Mouse (Mus musculus) hindbrain, embryonic 16.5 days (tissue): Measurements from ENCODE around the gene Herpud2. TPM values are rescaled to one million over a fixed set of nuclear protein-coding genes. Genes with fewer than 3 reads are reported as not detected.

Source experiments
- ATAC-seq: fragments of 200-750 bp; cut with Nextera tagmentation; 2 replicates; pipeline ENCODE4 v1.8.0; 2017; ENCODE audit warnings: moderate TSS enrichment, moderate library complexity
- H3K27ac ChIP-seq: fragments of 300-500 bp; sonication (generic); 2 replicates; pipeline ENCODE4 v1.5.1; 2014; ENCODE audit warnings: low read depth, mild to moderate bottlenecking, control low read depth, low read length, moderate library complexity
- H3K27me3 ChIP-seq: fragments of 300-500 bp; sonication (generic); replicated peaks from 2 replicates; pipeline ENCODE4 v1.6.1; 2014; ENCODE audit warnings: low read length; ENCODE audit not compliant: control insufficient read depth, insufficient read depth
- H3K36me3 ChIP-seq: fragments of 300-500 bp; sonication (generic); 2 replicates; pipeline ENCODE4 v1.6.1; 2014; ENCODE audit warnings: mild to moderate bottlenecking, low read length, moderate library complexity, mixed read lengths; ENCODE audit not compliant: control insufficient read depth, insufficient read depth
- H3K4me1 ChIP-seq: fragments of 300-500 bp; sonication (generic); 2 replicates; pipeline ENCODE4 v1.6.1; 2014; ENCODE audit warnings: low read depth, low read length; ENCODE audit not compliant: control insufficient read depth, insufficient read depth
- H3K4me2 ChIP-seq: fragments of 300-500 bp; sonication (generic); 2 replicates; pipeline ENCODE4 v1.6.1; 2014; ENCODE audit warnings: mild to moderate bottlenecking, low read length, control low read depth, moderate library complexity
- H3K4me3 ChIP-seq: fragments of 300-500 bp; sonication (generic); 2 replicates; pipeline ENCODE4 v1.5.1; 2014; ENCODE audit warnings: mild to moderate bottlenecking, low read length, control low read depth, moderate library complexity
- H3K9ac ChIP-seq: fragments of 300-500 bp; sonication (generic); 2 replicates; pipeline ENCODE4 v1.6.1; 2014; ENCODE audit warnings: low read depth, mild to moderate bottlenecking, control low read depth, low read length, moderate library complexity
- H3K9me3 ChIP-seq: fragments of 300-500 bp; sonication (generic); 2 replicates; pipeline ENCODE4 v1.6.1; 2014; ENCODE audit warnings: mild to moderate bottlenecking, low read length, moderate library complexity; ENCODE audit not compliant: control insufficient read depth
- WGBS: fragments of 180-500 bp; shearing (Covaris S2); extraction: QIAGEN DNeasy Blood & Tissue Kit; methylation state at CpG from one replicate; pipeline ENCODE4 v1.1.7; 2014; 5-methylcytosine and 5-hydroxymethylcytosine counted together
- polyA plus RNA-seq: library from polyadenylated mRNA; unstranded; fragments of >200 nt; fragmentation: Nextera tagmentation; extraction: Ambion mirVana; gene quantifications from 2 replicates; pipeline ENCODE4 v1.2.1, GENCODE M21; 2015

Gene Herpud2
- polyA plus RNA-seq, result 30.2 and 32.3 TPM in 2 replicates

DNA sequence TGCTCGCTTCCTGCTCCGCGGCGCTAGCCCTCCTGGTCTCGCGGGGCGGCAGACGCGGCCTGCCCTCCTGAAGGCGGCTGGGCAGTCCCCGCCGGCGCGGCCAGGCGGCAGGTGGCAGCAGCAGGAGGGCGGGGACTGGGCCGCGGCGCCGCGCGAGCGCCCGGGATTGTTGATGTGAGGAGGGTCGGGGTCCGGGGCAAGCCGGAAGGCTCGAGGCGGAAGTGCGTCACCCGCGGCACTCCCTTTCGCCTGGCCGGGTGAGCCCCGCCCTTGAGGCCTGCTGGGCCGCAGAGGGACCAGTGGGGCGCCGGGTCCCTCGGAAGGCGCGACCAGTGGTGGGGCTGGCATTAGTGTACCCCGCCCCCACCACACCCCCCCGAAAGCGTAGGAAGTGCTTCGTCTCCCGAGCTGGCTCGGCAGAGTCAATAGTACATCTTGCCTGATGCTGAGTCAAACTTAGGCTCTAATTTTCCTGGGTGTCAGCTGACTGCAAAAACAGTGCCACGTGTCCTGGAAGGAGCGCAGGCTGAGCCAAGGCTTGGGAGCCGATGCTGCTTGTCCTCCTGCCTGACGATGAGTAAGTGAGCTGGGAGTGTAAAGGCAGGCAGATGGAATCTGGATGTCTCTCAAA, at the start of gene Herpud2:
Gene Herpud2, minus strand, starts transcription at position 210 of the 631 bp plus-strand sequence.
- H3K27ac ChIP-seq, result peak within 1 kb of the TSS; percentile 94
- no peaks in the 10 kb centered on the region for H3K36me3 ChIP-seq
- no peaks in the 10 kb centered on the region for H3K9me3 ChIP-seq
- H3K4me3 ChIP-seq, result peak within 1 kb of the TSS; percentile 70
- peaks cover 24% of the 10 kb centered on the region for H3K4me1 ChIP-seq
- ATAC-seq, result peak; percentile 99
- WGBS, result 1% methylated on average over 49 of the region's 51 CpGs
- peak within 1 kb of the TSS; percentile 82 for H3K4me2 ChIP-seq
- no peaks in the 10 kb centered on the region for H3K27me3 ChIP-seq
- H3K9ac ChIP-seq, result peak within 1 kb of the TSS; percentile 96

DNA sequence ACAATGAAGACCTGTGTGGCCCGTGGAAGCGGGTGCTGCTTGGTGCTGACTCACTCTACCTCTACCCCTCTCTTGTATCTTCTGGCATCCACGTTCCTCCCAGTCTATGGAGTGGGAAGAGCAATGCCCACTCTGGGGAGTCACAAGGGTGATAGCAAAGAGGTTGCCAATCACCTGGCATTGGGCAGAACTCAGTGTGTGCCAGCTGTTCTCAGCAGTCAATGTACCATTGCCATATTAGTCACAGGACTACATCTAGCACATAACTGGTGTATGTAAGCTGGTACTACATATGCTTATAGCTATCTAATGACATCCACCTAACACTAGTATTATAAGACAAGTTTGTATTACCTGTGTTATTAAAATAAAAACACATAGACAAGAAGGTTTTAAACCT, 49.4 kb upstream of the Herpud2 start:
- WGBS, result 85% methylated on average over 3 of the region's 3 CpGs
- no peak overlapping the region for H3K27ac ChIP-seq
- no peaks in the 10 kb centered on the region for H3K9me3 ChIP-seq
- no peaks in the 10 kb centered on the region for H3K4me1 ChIP-seq
- no peaks in the 10 kb centered on the region for H3K27me3 ChIP-seq
- H3K9ac ChIP-seq, result no peak overlapping the region
- no peaks in the 10 kb centered on the region for H3K36me3 ChIP-seq
- ATAC-seq, result no peak
- no peak overlapping the region for H3K4me3 ChIP-seq
- no peak overlapping the region for H3K4me2 ChIP-seq

DNA sequence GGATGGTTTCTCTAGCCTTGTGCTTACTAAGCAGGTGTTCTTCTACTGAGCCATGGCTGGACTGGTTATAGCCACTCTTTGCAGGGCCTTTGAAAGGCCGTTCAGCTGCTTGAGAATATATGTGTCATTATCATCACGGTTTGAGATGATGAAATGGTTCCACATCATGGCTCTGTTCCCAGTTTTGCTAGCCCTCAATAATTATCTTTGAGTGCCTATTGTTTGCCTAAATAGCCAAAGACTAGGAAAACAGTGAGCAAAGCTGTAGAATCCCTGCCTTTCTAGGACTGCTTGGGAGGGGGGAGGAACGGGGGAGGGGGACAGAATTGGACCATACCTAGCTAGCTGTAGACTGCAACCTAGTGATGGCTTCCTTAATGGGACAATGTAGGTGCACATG, 48.5 kb upstream of the Herpud2 start:
- no peaks in the 10 kb centered on the region for H3K4me1 ChIP-seq
- 81% methylated on average over 3 of the region's 3 CpGs for WGBS
- no peak overlapping the region for H3K4me2 ChIP-seq
- no peak overlapping the region for H3K27ac ChIP-seq
- no peaks in the 10 kb centered on the region for H3K36me3 ChIP-seq
- no peak overlapping the region for H3K4me3 ChIP-seq
- H3K27me3 ChIP-seq, result no peaks in the 10 kb centered on the region
- no peak for ATAC-seq
- H3K9ac ChIP-seq, result no peak overlapping the region
- H3K9me3 ChIP-seq, result no peaks in the 10 kb centered on the region

DNA sequence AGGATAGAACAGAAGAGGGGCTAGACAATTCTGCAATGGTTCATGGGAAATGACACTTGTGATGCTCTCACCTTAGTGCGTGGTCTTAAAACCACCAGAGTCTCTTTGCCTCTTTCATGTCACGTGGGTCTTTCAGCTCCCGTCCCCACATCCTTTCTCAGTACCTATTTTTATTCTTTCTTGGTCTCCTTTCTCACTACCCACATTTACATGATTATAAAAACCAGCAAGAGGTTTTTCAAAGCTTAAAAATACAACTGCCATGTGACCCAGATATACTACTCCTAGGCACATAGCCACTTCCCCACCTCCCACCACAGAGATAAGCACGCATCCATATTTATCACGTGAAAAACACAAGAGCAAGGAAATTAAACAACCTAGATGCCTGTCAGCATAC, 45.1 kb upstream of the Herpud2 start:
- Histone ChIP-seq H3K4me2 (no peak overlapping the region), H3K36me3 (no peaks in the 10 kb centered on the region), H3K27ac (no peak overlapping the region), H3K9me3 (no peaks in the 10 kb centered on the region), H3K9ac (no peak overlapping the region), H3K27me3 (no peaks in the 10 kb centered on the region), H3K4me1 (no peaks in the 10 kb centered on the region), H3K4me3 (no peak overlapping the region)
- no peak for ATAC-seq
- 89% methylated on average over 5 of the region's 5 CpGs for WGBS

DNA sequence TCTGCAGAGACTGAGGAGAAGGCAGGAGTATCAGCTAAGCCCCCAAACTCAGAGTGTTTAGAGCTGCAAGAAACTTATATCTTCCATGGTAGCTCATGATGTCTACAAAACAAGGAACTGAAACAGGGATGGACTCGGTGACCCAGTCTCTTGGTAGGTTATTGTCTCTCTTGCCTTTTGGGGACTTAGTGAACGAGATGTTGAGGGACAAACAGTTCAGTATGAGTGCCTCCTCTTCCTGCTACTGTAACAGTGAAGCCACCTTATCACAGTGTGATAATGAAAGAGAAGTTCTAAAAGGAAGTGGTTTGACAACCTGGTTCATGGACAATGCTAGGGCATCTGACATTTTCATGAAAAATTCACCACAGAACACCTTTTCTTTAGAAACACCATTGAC, 40.0 kb upstream of the Herpud2 start:
- H3K9me3 ChIP-seq, result no peaks in the 10 kb centered on the region
- no peak overlapping the region for H3K4me2 ChIP-seq
- H3K36me3 ChIP-seq, result no peaks in the 10 kb centered on the region
- no peaks in the 10 kb centered on the region for H3K27me3 ChIP-seq
- no peaks in the 10 kb centered on the region for H3K4me1 ChIP-seq
- no peak overlapping the region for H3K4me3 ChIP-seq
- no peak for ATAC-seq
- H3K9ac ChIP-seq, result no peak overlapping the region
- H3K27ac ChIP-seq, result no peak overlapping the region
- 76% methylated on average over 2 of the region's 2 CpGs for WGBS

DNA sequence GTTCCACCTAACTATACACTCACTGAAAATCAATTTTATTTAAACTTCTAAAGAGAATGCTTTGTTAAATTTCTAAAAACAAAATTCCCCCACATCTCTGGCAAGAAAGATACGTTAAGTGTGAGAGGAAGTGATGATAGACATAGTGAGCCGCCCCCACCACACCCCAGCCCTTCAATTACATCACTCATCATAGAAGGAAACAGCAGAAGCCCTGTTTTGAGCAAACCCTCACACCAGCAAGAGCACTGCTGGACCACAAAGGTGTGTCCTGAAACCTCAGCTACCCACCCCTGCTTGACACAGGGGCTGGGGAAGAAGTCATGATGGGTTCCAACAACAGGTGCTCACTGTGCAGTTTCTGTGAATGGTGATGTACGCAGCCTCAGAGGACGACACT, 34.9 kb upstream of the Herpud2 start:
- Histone ChIP-seq H3K4me2 (no peak overlapping the region), H3K36me3 (no peaks in the 10 kb centered on the region), H3K9me3 (no peaks in the 10 kb centered on the region), H3K27me3 (no peaks in the 10 kb centered on the region), H3K4me1 (no peaks in the 10 kb centered on the region), H3K4me3 (no peak overlapping the region), H3K27ac (no peak overlapping the region), H3K9ac (no peak overlapping the region)
- ATAC-seq, result no peak
- WGBS, result 91% methylated on average over 4 of the region's 4 CpGs

DNA sequence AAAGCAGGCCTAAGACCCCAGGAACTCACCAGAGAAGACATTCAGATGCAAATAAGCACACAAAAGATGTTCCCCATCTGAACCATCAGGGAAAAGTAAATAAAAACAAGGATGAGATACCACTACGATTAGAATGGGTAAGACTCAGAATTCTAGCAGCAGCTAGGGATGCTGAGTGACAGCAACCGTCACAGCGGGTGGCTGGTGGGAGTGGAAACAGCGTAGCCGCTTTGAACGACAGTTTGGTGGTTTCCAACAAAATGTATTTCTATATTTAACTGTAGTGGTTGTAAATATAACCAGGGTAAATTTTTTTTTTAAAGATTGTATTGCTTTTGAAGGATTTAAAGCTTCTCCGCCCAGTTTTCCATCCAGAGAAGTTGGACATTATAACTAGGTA, 34.2 kb upstream of the Herpud2 start:
- Histone ChIP-seq H3K9me3 (no peaks in the 10 kb centered on the region), H3K9ac (no peak overlapping the region), H3K27me3 (no peaks in the 10 kb centered on the region), H3K27ac (no peak overlapping the region), H3K4me1 (no peaks in the 10 kb centered on the region), H3K4me3 (no peak overlapping the region), H3K36me3 (no peaks in the 10 kb centered on the region), H3K4me2 (no peak overlapping the region)
- no peak for ATAC-seq
- 47% methylated on average over 7 of the region's 7 CpGs for WGBS

DNA sequence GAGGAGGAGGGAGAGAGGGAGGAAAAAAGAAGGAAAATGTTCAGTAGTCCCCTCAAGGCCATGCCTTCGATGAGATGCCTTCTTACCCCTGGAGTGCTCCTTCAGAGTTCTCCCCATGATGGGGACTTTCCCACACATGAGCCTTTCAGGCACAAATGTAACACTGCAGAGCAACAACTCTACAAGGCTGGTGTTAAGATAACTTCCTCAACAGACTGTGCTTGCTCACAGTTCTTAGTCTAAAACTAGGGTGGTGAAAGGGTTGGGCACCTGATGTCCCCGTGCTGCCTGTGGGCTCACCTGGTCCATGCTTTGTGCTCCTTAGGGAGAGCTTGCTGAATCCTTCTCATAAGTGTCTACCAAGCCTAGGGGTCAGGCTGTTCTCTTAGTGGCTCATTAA, 33.0 kb upstream of the Herpud2 start:
- ATAC-seq, result no peak
- WGBS, result 88% methylated on average over 2 of the region's 2 CpGs

DNA sequence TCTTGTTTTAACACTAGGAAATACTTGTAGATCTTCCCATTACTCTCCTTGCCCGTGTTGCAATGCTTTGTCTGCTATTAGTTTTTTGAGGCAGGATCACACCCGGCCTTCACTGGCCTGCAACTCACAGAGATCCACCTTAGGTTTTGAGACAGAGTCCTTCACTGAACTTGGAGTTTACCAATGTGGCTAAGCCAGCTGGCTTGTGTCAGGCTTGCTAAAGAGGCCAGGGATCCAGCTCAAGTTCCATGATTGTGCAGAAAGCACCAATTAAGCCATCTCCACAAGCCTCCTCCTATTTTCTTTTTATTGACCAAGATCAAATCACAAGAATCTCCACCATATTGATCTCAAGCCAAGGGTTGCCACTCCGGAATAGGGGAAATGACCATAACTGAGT, 26.4 kb upstream of the Herpud2 start:
- 87% methylated on average over 3 of the region's 3 CpGs for WGBS
- no peaks in the 10 kb centered on the region for H3K36me3 ChIP-seq
- no peaks in the 10 kb centered on the region for H3K9me3 ChIP-seq
- H3K4me2 ChIP-seq, result no peak overlapping the region
- no peak overlapping the region for H3K27ac ChIP-seq
- H3K9ac ChIP-seq, result no peak overlapping the region
- H3K27me3 ChIP-seq, result no peaks in the 10 kb centered on the region
- H3K4me1 ChIP-seq, result peaks cover 3% of the 10 kb centered on the region; the same call in 1 of the 2 replicates
- ATAC-seq, result no peak
- H3K4me3 ChIP-seq, result no peak overlapping the region

More for the DNA sequence above, 33.0 kb upstream of the Herpud2 start:
- Histone ChIP-seq H3K4me1 (no peaks in the 10 kb centered on the region), H3K27me3 (no peaks in the 10 kb centered on the region), H3K4me3 (no peak overlapping the region), H3K9ac (no peak overlapping the region), H3K9me3 (no peaks in the 10 kb centered on the region), H3K4me2 (no peak overlapping the region), H3K36me3 (no peaks in the 10 kb centered on the region), H3K27ac (no peak overlapping the region)
